In genomic region chr1:172376758-172377458, GRCm38 (mm10) we compare ENCODE assay signal across 8 mouse cellular contexts. TPM values are rescaled to one million over a fixed set of nuclear protein-coding genes. Genes with fewer than 3 reads are reported as not detected.
DNase-seq lines count a peak whose midpoint lies in the region; ATAC-seq and TF ChIP-seq lines count a peak whose summit lies in the region.

No protein-coding gene starts in this region.

- peak overlapping the region; percentile 92 for H3K4me3 ChIP-seq in kidney, adult 2 months (ENCODE audit: insufficient read depth, low read depth, low read length)
- peak overlapping the region; percentile 99 for H3K4me3 ChIP-seq in G1E (ENCODE audit: low read depth, low read length)
- H3K4me3 ChIP-seq in hindbrain, embryonic 16.5 days (ENCODE audit: low read length), result peak overlapping the region; percentile 51
- H3K4me3 ChIP-seq in lung, embryonic 16.5 days (ENCODE audit: low read length), result peak overlapping the region; percentile 83

- no peaks in the 10 kb centered on the region for H3K9me3 ChIP-seq in G1E (replicated peaks)
- H3K9me3 ChIP-seq in hindbrain, embryonic 16.5 days (ENCODE audit: control insufficient read depth, low read length), result no peaks in the 10 kb centered on the region
- H3K9me3 ChIP-seq in lung, embryonic 16.5 days (ENCODE audit: control insufficient read depth, low read length), result no peaks in the 10 kb centered on the region

- WGBS in kidney, adult 2 months, result 1% methylated on average over 62 of the region's 62 CpGs
- 2% methylated on average over 62 of the region's 62 CpGs for WGBS in hindbrain, embryonic 16.5 days
- 2% methylated on average over 62 of the region's 62 CpGs for WGBS in lung, embryonic 16.5 days

- no peak for TF ChIP-seq POLR2A in kidney, adult 2 months (IDR thresholded peaks at IDR 0.05; ENCODE audit: low read depth, low read length)

- DNase-seq in kidney, adult 2 months, result no peak
- DNase-seq in kidney, adult 11 months, result no peak
- DNase-seq in G1E (ENCODE audit: low spot score), result peak; percentile 11
- DNase-seq in skeletal muscle tissue, adult 2 months (ENCODE audit: low read depth, low spot score), result peak; percentile 10
- DNase-seq in layer of hippocampus, adult 8-10 months (ENCODE audit: low spot score in 2 of 2), result no peak

- H3K9ac ChIP-seq in hindbrain, embryonic 16.5 days (ENCODE audit: low read depth, low read length), result peak overlapping the region; percentile 62
- peak overlapping the region; percentile 84 for H3K9ac ChIP-seq in lung, embryonic 16.5 days (ENCODE audit: low read length)

- H3K27me3 ChIP-seq in kidney, adult 2 months (replicated peaks; ENCODE audit: control insufficient read depth, insufficient read depth, low read length), result no peaks in the 10 kb centered on the region
- no peaks in the 10 kb centered on the region; the same call in 1 of the 2 replicates for H3K27me3 ChIP-seq in G1E (ENCODE audit: insufficient read depth, low read length)
- no peaks in the 10 kb centered on the region for H3K27me3 ChIP-seq in hindbrain, embryonic 16.5 days (replicated peaks; ENCODE audit: control insufficient read depth, insufficient read depth, low read length)
- H3K27me3 ChIP-seq in lung, embryonic 16.5 days (ENCODE audit: control insufficient read depth, insufficient read depth, low read depth, low read length), result no peaks in the 10 kb centered on the region

- H3K4me2 ChIP-seq in hindbrain, embryonic 16.5 days (ENCODE audit: low read length), result peak overlapping the region; percentile 98
- peak overlapping the region; percentile 98 for H3K4me2 ChIP-seq in lung, embryonic 16.5 days (ENCODE audit: low read depth, low read length)

- peaks cover 14% of the 10 kb centered on the region; the same call in 1 of the 2 replicates for H3K4me1 ChIP-seq in kidney, adult 2 months (ENCODE audit: control insufficient read depth, insufficient read depth, low read length)
- peaks cover 41% of the 10 kb centered on the region for H3K4me1 ChIP-seq in G1E (ENCODE audit: insufficient read depth, low read depth, low read length)
- peaks cover 23% of the 10 kb centered on the region for H3K4me1 ChIP-seq in hindbrain, embryonic 16.5 days (ENCODE audit: control insufficient read depth, insufficient read depth, low read depth, low read length)
- H3K4me1 ChIP-seq in lung, embryonic 16.5 days (replicated peaks; ENCODE audit: control insufficient read depth, insufficient read depth, low read length), result peaks cover 26% of the 10 kb centered on the region

- ATAC-seq in G1E (ENCODE audit: extremely low read depth, insufficient number of reproducible peaks, low FRiP score, poor library complexity, severe bottlenecking), result no peak
- peak; percentile 17 for ATAC-seq in erythroid progenitor cell, adult 5-6 weeks (replicated peaks; ENCODE audit: low FRiP score, poor library complexity, severe bottlenecking)
- no peak for ATAC-seq in hindbrain, embryonic 16.5 days
- no peak; the same call in 1 of the 2 replicates for ATAC-seq in lung, embryonic 16.5 days (ENCODE audit: low read depth)

- no peak for TF ChIP-seq CTCF in kidney, adult 2 months (conservative IDR thresholded peaks at IDR 0.05; ENCODE audit: insufficient read depth, insufficient read length, low read depth, low read length)
- no peak for TF ChIP-seq CTCF in G1E (IDR thresholded peaks at IDR 0.05; ENCODE audit: low read depth, low read length)

- no peaks in the 10 kb centered on the region for H3K36me3 ChIP-seq in kidney, adult 2 months (ENCODE audit: control insufficient read depth, insufficient read depth, low read length)
- H3K36me3 ChIP-seq in G1E (replicated peaks), result peaks cover 36% of the 10 kb centered on the region
- H3K36me3 ChIP-seq in hindbrain, embryonic 16.5 days (ENCODE audit: control insufficient read depth, insufficient read depth, low read length), result peaks cover 2% of the 10 kb centered on the region; the same call in 1 of the 2 replicates
- H3K36me3 ChIP-seq in lung, embryonic 16.5 days (ENCODE audit: control insufficient read depth, insufficient read depth, low read length), result peaks cover 9% of the 10 kb centered on the region

- H3K27ac ChIP-seq in kidney, adult 2 months (ENCODE audit: insufficient read depth, low read depth, low read length), result peak overlapping the region; percentile 12; the same call in 1 of the 2 replicates
- peak overlapping the region; percentile 4 for H3K27ac ChIP-seq in hindbrain, embryonic 16.5 days (ENCODE audit: low read depth, low read length)
- peak overlapping the region; percentile 38 for H3K27ac ChIP-seq in lung, embryonic 16.5 days (ENCODE audit: low read length)

RNA-seq across cellular contexts. Expression of gene Pigm, which starts 0.6 kb away (rescaled TPM):
- 4.9 and 5.6 TPM in 2 replicates for polyA plus RNA-seq in kidney, adult 2 months (2012; rRNA removed)
- total RNA-seq in G1E (2014; fragmentation: Nextera tagmentation) (28.3 and 29.5 TPM in 2 replicates), G1E (2017) (19.2 and 19.7 TPM in 2 replicates)
- polyA plus RNA-seq in G1E (2012), result 10.6 and 12.8 TPM in 2 replicates
- 10.9 and 11.9 TPM in 2 replicates for total RNA-seq in erythroid progenitor cell, adult 5-6 weeks (2015; ENCODE audit: low replicate concordance)
- 8.7 and 13.2 TPM in 2 replicates for total RNA-seq in erythroid progenitor cell, adult 5-6 weeks (2017; ENCODE audit: low replicate concordance)
- polyA plus RNA-seq in hindbrain, embryonic 16.5 days (2015; fragmentation: Nextera tagmentation; extraction: Ambion mirVana), result 3.1 and 3.9 TPM in 2 replicates
- 5.0 and 6.2 TPM in 2 replicates for polyA plus RNA-seq in lung, embryonic 16.5 days (2015; fragmentation: Nextera tagmentation; extraction: Ambion mirVana)
- 1 to 10 TPM; 8.3 to 9.0 (median 8.7) TPM for total RNA-seq in layer of hippocampus, adult 8-10 months (2022)

RNA-seq across cellular contexts. Expression of gene Kcnj10, which starts 35.9 kb away (rescaled TPM):
- 17.0 and 17.1 TPM in 2 replicates for polyA plus RNA-seq in kidney, adult 2 months (2012; rRNA removed)
- total RNA-seq in G1E (2014; fragmentation: Nextera tagmentation) (1.1 TPM in 1 of 2 replicates, not detected in the other), G1E (2017) (under 0.01 and 0.11 TPM in 2 replicates)
- polyA plus RNA-seq in G1E (2012), result not detected in 2 replicates
- total RNA-seq in erythroid progenitor cell, adult 5-6 weeks (2015; ENCODE audit: low replicate concordance), result 8.8 and 13.0 TPM in 2 replicates
- total RNA-seq in erythroid progenitor cell, adult 5-6 weeks (2017; ENCODE audit: low replicate concordance), result 1.5 and 1.9 TPM in 2 replicates
- polyA plus RNA-seq in hindbrain, embryonic 16.5 days (2015; fragmentation: Nextera tagmentation; extraction: Ambion mirVana), result 3.5 and 3.9 TPM in 2 replicates
- polyA plus RNA-seq in lung, embryonic 16.5 days (2015; fragmentation: Nextera tagmentation; extraction: Ambion mirVana), result 0.15 and 0.20 TPM in 2 replicates
- 100 to 1,000 TPM in 2 of 4 experiments, 10 to 100 TPM in 2; 92.2 to 116 (median 100.0) TPM for total RNA-seq in layer of hippocampus, adult 8-10 months (2022)

RNA-seq across cellular contexts. Expression of gene Kcnj9, which starts 47.8 kb away (rescaled TPM):
- polyA plus RNA-seq in kidney, adult 2 months (2012; rRNA removed), result 0.06 and 0.11 TPM in 2 replicates
- total RNA-seq in G1E (2014; fragmentation: Nextera tagmentation), result not detected in 2 replicates
- not detected in 2 replicates for total RNA-seq in G1E (2017)
- polyA plus RNA-seq in G1E (2012), result not detected in 2 replicates
- total RNA-seq in erythroid progenitor cell, adult 5-6 weeks (2015; ENCODE audit: low replicate concordance), result not detected in 2 replicates
- 2.5 TPM in 1 of 2 replicates, not detected in the other for total RNA-seq in erythroid progenitor cell, adult 5-6 weeks (2017; ENCODE audit: low replicate concordance)
- polyA plus RNA-seq in hindbrain, embryonic 16.5 days (2015; fragmentation: Nextera tagmentation; extraction: Ambion mirVana), result 4.9 and 5.6 TPM in 2 replicates
- polyA plus RNA-seq in lung, embryonic 16.5 days (2015; fragmentation: Nextera tagmentation; extraction: Ambion mirVana), result not detected in 2 replicates
- total RNA-seq in layer of hippocampus, adult 8-10 months (2022), result 10 to 100 TPM; 66.5 to 88.7 (median 77.5) TPM

Comparison
In these comparisons a context has a peak if more than half of its experiments do, and no peak if none do; other contexts are left out.
1. DNase-seq: peak in G1E (single experiment) and skeletal muscle tissue, adult 2 months (single experiment); none in kidney, adult 2 months (single experiment), kidney, adult 11 months (single experiment) and layer of hippocampus, adult 8-10 months (0 of 2).
2. Peak in every context shown above with its lines, with median percentiles within 50 percentile points of each other: H3K27ac ChIP-seq and H3K4me3 ChIP-seq.